Mouse (Mus musculus) right cerebral cortex, adult 18-20 months (tissue): ENCODE measurements around the gene Gm42742.
A peak's percentile ranks its signal among the peaks of the same experiment; 100 is the strongest.

ENCODE experiments used
- DNase-seq: peaks from one replicate; pipeline ENCODE4 v3.0.0; 2022; ENCODE audit warnings: mixed read lengths

Gene Gm42742

GRCm38 (mm10) chr7:126996449-126996848, 24.4 kb downstream of the Gm42742 start:
- no peak for DNase-seq

DNA sequence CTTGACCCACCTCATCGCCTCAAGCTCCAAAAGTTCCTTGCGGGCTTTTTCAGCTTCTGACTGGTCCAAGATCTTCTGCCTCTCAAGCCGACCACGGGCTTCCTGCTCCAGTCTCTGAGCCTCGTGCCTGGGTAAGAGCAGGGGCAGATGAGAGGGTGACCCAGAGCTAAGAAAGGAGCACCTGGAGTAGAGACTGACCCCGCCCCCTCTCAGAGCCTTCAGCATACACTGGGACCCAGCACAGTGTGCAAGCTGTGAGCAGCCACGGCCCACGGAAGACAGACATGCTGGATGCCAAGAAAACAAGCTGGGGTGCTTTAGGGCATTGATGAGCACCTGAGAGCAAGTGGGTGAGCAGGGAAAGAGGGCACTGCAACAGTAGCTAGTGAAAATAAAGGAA, 32.1 kb downstream of the Gm42742 start:
- DNase-seq: no peak

- peak; percentile 67 for DNase-seq
Observed at GRCm38 (mm10) chr7:126986319-126986718, 34.6 kb downstream of the Gm42742 start.

GRCm38 (mm10) chr7:126984667-126985444, 36.0 kb downstream of the Gm42742 start:
- DNase-seq: peak; percentile 75

GRCm38 (mm10) chr7:126983113-126983512, 37.8 kb downstream of the Gm42742 start:
- DNase-seq: no peak

DNA sequence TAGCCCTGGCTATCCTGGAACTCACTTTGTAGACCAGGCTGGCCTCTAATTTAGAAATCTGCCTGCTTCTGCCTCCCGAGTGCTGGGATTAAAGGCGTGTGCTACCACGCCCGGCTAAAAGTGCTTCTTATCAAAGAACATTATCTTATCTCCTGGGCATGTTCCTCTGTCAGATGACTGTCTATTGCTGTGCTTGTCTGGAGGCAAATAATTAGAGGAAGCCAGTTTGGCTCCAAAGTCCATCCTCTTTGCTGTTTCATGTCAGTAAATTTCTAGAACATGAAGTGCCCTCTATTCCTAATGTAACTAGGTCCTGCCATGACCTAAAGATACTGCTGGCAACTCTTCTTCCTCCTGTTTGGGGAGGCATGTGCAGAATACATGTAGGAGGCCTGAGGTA, 38.8 kb downstream of the Gm42742 start:
- DNase-seq: no peak

DNA sequence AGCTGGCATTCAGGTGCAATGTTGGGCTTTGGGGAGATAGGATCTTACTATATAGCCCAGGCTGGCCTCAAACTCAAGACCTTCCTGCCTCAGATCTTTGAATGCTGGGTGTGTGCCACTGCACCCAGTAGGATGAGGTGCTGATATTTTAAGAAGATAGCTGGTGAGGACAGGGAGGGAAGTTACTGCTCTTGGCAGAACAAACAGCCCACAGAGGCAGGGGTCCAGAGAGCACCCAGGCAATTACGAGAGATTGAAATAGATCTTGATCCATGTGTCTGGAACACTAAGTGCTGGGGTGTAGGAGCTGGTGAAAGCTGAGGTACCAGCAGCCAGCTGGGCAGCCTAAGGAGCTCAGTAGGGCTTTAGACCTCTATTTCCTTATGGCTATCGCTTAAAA, 39.3 kb downstream of the Gm42742 start:
- DNase-seq: no peak

GRCm38 (mm10) chr7:126978841-126979240, 42.1 kb downstream of the Gm42742 start:
- no peak for DNase-seq

DNA sequence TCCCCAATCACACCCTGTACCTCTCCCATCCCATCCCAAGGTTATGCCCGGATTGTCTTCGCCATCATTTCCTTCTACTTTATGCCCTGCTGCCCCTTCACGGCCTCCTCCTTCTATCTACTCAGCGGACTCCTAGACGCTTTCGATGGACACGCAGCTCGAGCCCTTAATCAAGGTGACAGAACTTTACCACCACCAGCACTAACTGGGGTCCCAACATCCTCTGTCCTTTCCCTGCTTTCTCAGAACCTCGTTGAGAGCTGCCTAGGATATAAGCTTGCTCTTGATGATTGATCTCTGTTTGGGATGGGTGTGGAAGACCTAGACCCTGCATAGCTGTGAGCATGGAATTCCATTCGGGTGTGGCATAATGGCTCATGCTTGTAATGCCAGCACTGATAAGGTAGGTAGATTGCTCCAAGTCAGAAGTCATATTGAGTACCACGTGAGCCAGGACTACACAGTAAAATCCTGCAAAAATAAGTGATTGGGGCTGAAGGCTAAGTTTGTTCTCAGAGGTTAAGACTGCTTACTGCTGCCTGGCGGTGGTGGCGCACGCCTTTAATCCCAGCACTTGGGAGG, 43.9 kb downstream of the Gm42742 start:
- no peak for DNase-seq

GRCm38 (mm10) chr7:126975950-126976866, 44.7 kb downstream of the Gm42742 start, which contains the start of gene Cdiptos:
Gene Cdiptos (minus strand): TSS chr7:126976098.
- DNase-seq: peak; percentile 95

GRCm38 (mm10) chr7:126975893-126975949, 45.2 kb downstream of the Gm42742 start, which contains the start of gene Cdipt:
Gene Cdipt (plus strand): TSS chr7:126975914.
- DNase-seq: no peak

DNA sequence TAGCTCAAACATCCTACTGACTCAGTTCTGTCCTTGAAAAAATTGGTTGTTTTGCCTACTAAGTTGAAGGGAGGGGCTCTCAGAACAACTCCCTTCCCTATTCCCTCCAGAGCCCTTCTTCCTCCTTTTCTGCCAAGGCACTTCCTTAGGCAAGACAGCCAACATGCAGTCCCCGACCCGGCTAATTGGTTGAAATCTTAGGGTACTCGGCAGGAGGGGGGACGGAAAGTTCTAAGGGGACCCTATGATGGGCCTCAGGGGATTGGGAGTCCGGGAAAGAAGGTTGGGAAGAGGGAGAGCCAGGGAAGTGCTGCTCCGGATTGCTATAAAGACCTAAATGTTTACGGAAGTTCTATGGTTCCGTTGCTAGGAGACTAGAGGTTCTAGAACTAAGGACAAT, 45.4 kb downstream of the Gm42742 start:
- DNase-seq: no peak

- no peak for DNase-seq
Observed at GRCm38 (mm10) chr7:126967361-126967760, 53.5 kb downstream of the Gm42742 start.

DNA sequence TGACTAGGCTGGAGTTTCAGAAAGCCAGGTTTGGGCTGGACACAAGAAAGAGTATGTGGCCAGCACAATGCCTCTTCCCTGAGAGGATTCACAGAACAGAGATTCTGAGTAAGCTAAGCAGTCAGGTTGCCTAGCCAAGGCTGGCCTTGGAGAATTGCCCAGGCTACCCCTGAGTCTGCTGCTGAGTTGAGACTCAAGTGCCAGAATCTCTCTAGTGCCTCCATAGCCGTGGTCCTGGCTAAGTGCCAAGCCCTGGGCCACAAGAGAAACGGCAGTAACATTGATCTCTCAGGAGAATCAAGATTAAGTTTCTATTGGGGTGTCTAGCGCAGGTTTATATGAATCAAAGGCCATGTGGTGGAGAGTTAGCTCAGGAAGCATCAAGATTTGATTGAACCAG, 55.3 kb downstream of the Gm42742 start:
- no peak for DNase-seq
